Mouse (Mus musculus): ENCODE data around the gene Igf1r. TPM values are rescaled to one million over a fixed set of nuclear protein-coding genes. Genes with fewer than 3 reads are reported as not detected.
"Not testable (repeated sequence)": the region's sequence is repeated elsewhere in the genome, so short reads cannot be mapped to it uniquely, and the experiment has no call there.

Gene Igf1r
- total RNA-seq, 4 experiments from 2014 or later = 81.3 to 138 (median 103) TPM

- no peak for DNase-seq
Measured at GRCm38 (mm10) chr7:68274951-68275350, 322.3 kb downstream of the Igf1r start.

DNA sequence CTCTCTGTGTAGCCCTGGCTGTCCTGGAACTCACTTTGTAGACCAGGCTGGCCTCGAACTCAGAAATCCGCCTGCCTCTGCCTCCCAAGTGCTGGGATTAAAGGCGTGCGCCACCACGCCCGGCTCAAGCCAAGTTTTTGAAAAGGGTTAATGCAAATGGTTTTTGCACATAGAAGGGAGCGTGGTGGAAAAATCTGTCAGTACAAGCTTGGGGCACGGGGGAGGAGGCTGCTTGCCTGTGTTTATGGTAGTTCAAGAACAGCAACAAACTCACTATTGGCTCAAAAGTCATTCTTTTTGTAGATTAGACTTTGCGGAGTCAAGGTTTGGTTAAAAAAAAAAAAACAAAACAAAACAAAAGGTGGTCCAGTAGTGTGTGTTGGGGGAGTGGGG, 322.8 kb downstream of the Igf1r start:
- DNase-seq = not testable (repeated sequence)

GRCm38 (mm10) chr7:68275838-68276731, 323.5 kb downstream of the Igf1r start:
- no peak for DNase-seq

- DNase-seq = no peak
Measured at GRCm38 (mm10) chr7:68277054-68277896, 324.6 kb downstream of the Igf1r start.

GRCm38 (mm10) chr7:68277897-68278270, 325.3 kb downstream of the Igf1r start:
- DNase-seq = no peak

- DNase-seq = no peak
Measured at GRCm38 (mm10) chr7:68278385-68278784, 325.8 kb downstream of the Igf1r start.

- no peak for DNase-seq
Measured at GRCm38 (mm10) chr7:68278908-68279307, 326.3 kb downstream of the Igf1r start.

DNA sequence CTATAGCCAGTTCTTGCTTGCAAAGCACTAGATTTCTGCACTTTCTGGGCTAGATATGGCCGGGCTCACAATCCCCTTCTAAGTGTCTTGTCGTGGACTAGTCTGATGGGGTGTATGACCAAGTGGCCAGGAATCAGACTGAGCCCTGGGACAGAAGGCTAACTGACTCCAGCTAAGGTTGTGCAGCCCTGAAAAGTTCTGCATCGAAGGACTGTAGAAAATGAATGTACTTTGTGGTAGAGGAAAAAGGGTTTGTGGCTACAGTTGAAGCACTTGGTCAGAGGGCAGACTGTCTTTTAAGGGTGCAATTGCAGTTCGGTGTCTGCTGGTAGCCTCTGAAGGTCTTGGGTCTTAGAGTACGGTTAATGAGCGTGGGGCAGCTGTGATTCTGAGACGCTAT, 326.9 kb downstream of the Igf1r start:
- DNase-seq = no peak

DNA sequence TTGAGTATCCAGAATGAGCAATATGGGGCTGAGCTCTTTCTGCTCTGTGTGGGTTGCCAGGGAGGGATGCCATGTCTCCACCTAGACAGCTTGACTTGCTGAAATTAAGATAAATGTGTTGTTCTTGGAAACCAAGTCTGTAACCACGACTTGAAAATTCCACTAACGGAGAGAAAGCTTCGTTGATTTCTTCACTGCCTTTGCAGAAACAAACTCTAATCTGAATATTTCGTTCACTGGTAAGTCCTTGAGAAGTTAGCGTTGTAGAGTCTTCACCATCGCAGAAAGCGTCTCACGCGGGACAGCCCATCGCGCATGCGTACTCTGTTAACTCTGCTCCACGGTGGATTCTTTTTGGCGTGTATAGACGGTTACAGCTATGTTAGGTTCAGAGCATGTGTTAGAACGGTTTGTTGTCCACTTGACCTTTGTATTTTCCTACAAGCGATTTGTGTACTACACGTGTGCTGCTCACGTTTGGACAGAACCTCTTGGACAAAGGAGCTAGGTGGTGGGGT, 327.8 kb downstream of the Igf1r start:
- DNase-seq = no peak

GRCm38 (mm10) chr7:68281341-68281740, 328.7 kb downstream of the Igf1r start:
- DNase-seq = no peak

GRCm38 (mm10) chr7:68282304-68283132, 329.9 kb downstream of the Igf1r start:
- DNase-seq = no peak

GRCm38 (mm10) chr7:68283133-68283520, 330.5 kb downstream of the Igf1r start:
- DNase-seq = not testable (repeated sequence)

Other genes starting within 250 kb of the Igf1r start
- 10 to 100 TPM; 10.1 to 18.0 (median 12.0) TPM for gene Synm, start 193.1 kb upstream of the Igf1r start, total RNA-seq (2022)

Data from adrenal gland, adult 8-10 months (tissue).